Mouse (Mus musculus): ENCODE measurements around the gene Smok2a. TPM values are rescaled to one million over a fixed set of nuclear protein-coding genes. Genes with fewer than 3 reads are reported as not detected.

Gene Smok2a
- total RNA-seq (2023) = not detected

GRCm38 (mm10) chr17:13220888-13221287 is at the start of gene Smok2a:
TSS of gene Smok2a (plus strand) at chr17:13221188.

GRCm38 (mm10) chr17:13229957-13230356 is 9.0 kb downstream of the Smok2a start, which contains the start of gene Smok2b:
TSS of gene Smok2b (plus strand) at chr17:13230257.

Other genes with a start within 250 kb of the Smok2a start
- gene Wtap, start 227.0 kb upstream of the Smok2a start, total RNA-seq (2023) = 10 to 100 TPM; 64.4 to 72.9 TPM
- gene Sod2, start 214.3 kb upstream of the Smok2a start, total RNA-seq (2023) = 10 to 100 TPM; 44.6 to 60.1 TPM
- gene Gpr31b, start 168.9 kb upstream of the Smok2a start, total RNA-seq (2023) = under 1 TPM in 1 of 2 experiments, not detected in 1; 0.90 TPM
- not detected for gene Tcp10b, start 160.1 kb upstream of the Smok2a start, total RNA-seq (2023)
- under 1 TPM; 0.15 to 0.44 TPM for gene Unc93a, start 89.4 kb upstream of the Smok2a start, total RNA-seq (2023)
- gene Smok2b, start 9.1 kb downstream of the Smok2a start, total RNA-seq (2023) = not detected
- gene Tcp10c, start 133.4 kb downstream of the Smok2a start, total RNA-seq (2023) = not detected

Measured in neutrophil, adult 83 days (primary cell).